Mouse (Mus musculus): Measurements from ENCODE around the gene Ly6c2.
"Not testable (repeated sequence)": the region's sequence is repeated elsewhere in the genome, so short reads cannot be mapped to it uniquely, and the experiment has no call there.

Gene Ly6c2

GRCm38 (mm10) chr15:75111861-75112630, at the start of gene Ly6c2:
Gene Ly6c2 (minus strand): TSS chr15:75111970.
- DNase-seq = not testable (repeated sequence)

GRCm38 (mm10) chr15:75157646-75158045, 45.9 kb upstream of the Ly6c2 start:
- no peak for DNase-seq

GRCm38 (mm10) chr15:75154940-75155339, 43.2 kb upstream of the Ly6c2 start, which contains the start of gene Ly6g:
Gene Ly6g (plus strand): TSS chr15:75155240.
- no peak for DNase-seq

GRCm38 (mm10) chr15:75153087-75153486, 41.3 kb upstream of the Ly6c2 start:
- DNase-seq = no peak

- peak; percentile 30 to 36 for DNase-seq
These were observed 32.0 kb upstream of the Ly6c2 start for GRCm38 (mm10) chr15:75143735-75144134.

- peak; percentile 64 to 65 for DNase-seq
These were observed 30.1 kb upstream of the Ly6c2 start for GRCm38 (mm10) chr15:75141812-75142360.

GRCm38 (mm10) chr15:75137739-75138138, 26.0 kb upstream of the Ly6c2 start:
- not testable (repeated sequence) for DNase-seq

- not testable (repeated sequence) for DNase-seq
These were observed 23.5 kb upstream of the Ly6c2 start for GRCm38 (mm10) chr15:75135090-75135783.

GRCm38 (mm10) chr15:75132346-75132745, 20.6 kb upstream of the Ly6c2 start:
- not testable (repeated sequence) for DNase-seq

- peak; percentile 63 to 64 for DNase-seq
These were observed 8.3 kb upstream of the Ly6c2 start for GRCm38 (mm10) chr15:75120066-75120465.

- DNase-seq = peak; percentile 68 to 74
These were observed 7.0 kb upstream of the Ly6c2 start for GRCm38 (mm10) chr15:75118742-75119141.

GRCm38 (mm10) chr15:75117481-75117880, 5.7 kb upstream of the Ly6c2 start:
- peak in 1 of 2 experiments; percentile 41 for DNase-seq

- peak; percentile 63 to 73 for DNase-seq
These were observed 4.8 kb upstream of the Ly6c2 start for GRCm38 (mm10) chr15:75116525-75116924.

- not testable (repeated sequence) for DNase-seq
These were observed 1.3 kb downstream of the Ly6c2 start for GRCm38 (mm10) chr15:75110424-75110823.

- DNase-seq = no peak
These were observed 12.5 kb downstream of the Ly6c2 start for GRCm38 (mm10) chr15:75099261-75099660.

- DNase-seq = peak; percentile 26 to 27
These were observed 23.7 kb downstream of the Ly6c2 start for GRCm38 (mm10) chr15:75088041-75088440.

- DNase-seq = no peak
These were observed 41.8 kb downstream of the Ly6c2 start for GRCm38 (mm10) chr15:75069965-75070364.

- DNase-seq = peak; percentile 78 to 86
These were observed 49.7 kb downstream of the Ly6c2 start for GRCm38 (mm10) chr15:75062030-75062574.

GRCm38 (mm10) chr15:75060505-75060904, 51.3 kb downstream of the Ly6c2 start:
- peak; percentile 66 to 69 for DNase-seq
